Mouse (Mus musculus): ENCODE results near the gene Swap70. TPM values are rescaled to one million over a fixed set of nuclear protein-coding genes. Genes with fewer than 3 reads are reported as not detected.

The Swap70 gene
- polyA plus RNA-seq, 1 experiment from 2014 or later: 17.4 TPM

DNA sequence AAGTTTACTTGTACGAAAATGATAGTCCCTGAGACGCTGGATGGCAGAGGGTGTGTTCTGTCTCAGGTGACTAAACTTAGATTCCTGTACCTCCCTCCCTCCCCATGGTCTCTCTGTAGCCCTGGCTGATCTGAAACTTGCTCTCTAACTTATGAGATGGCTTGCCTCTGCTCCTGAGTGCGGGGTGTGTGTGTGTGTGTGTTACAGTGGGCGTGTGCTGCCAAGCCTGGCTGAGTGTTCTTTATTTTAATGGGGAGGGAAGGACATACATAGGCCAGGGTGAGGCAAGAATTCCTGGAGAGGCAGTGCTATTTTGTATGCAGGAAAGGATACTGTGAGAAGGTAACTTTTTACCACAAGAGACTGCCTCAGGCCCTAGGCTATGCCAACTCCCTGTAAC is 95.9 kb downstream of the Swap70 start:
- Histone ChIP-seq H3K4me1 (no peaks in the 10 kb centered on the region), H3K36me3 (peaks cover 17% of the 10 kb centered on the region), H3K9me3 (replicated peaks) (no peaks in the 10 kb centered on the region), H3K27me3 (replicated peaks) (no peaks in the 10 kb centered on the region), H3K4me3 (no peak overlapping the region), H3K4me2 (no peak overlapping the region), H3K9ac (no peak overlapping the region), H3K27ac (no peak overlapping the region)
- no peak for ATAC-seq
- WGBS (ENCODE audit: insufficient replicate concordance): 69% methylated on average over 4 of the region's 4 CpGs

DNA sequence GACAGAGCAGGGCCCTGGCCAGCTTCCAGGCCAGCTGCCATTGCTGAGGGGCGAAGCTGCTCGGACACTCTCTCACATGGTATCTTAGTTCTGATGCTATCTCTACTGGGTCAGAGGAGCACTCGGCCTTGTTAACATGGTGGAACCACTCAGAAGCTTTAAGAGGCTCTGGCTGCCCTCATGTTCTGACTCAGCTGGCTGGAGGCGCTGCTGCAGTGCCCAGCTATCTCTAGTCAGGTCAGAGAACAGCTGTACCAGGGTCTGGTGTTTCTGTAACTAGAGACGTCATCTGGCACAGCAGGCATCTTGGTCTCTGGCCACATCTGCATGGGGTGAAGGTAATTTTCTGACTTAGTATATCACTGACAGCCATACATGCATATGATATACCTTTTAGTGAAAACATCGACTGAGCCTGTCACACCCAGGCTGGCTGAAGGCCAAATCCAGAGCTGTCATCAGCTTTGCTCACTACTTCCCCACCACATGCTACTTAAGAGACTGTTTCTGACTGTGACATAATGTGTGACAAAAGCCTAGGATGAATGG is 97.5 kb downstream of the Swap70 start:
- ATAC-seq: no peak
- H3K4me1 ChIP-seq: no peaks in the 10 kb centered on the region
- no peak overlapping the region for H3K4me3 ChIP-seq
- H3K4me2 ChIP-seq: no peak overlapping the region
- peaks cover 19% of the 10 kb centered on the region for H3K36me3 ChIP-seq
- H3K9me3 ChIP-seq (replicated peaks): no peaks in the 10 kb centered on the region
- H3K27ac ChIP-seq: no peak overlapping the region
- H3K27me3 ChIP-seq (replicated peaks): no peaks in the 10 kb centered on the region
- WGBS (ENCODE audit: insufficient replicate concordance): 56% methylated on average over 6 of the region's 6 CpGs
- H3K9ac ChIP-seq: no peak overlapping the region

DNA sequence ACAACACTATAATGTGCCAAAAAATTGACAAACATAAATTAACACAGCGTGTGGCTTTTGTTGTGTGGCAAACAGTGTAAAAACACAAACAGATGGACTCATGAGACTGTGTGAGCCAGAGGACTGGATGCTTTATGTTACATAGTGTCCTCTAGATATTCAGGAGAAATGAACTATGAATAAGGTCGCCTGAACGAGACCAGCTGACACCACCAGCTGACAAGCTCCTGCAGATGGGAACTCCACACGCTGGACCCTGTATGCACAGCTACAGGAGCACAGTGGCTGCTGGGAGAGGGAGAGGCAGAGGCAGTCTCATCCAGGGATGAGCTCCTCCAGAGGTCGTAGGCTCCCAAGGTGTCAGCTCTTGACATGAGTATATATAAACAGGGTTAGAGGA is 99.6 kb downstream of the Swap70 start:
- no peak for ATAC-seq
- no peaks in the 10 kb centered on the region for H3K27me3 ChIP-seq (replicated peaks)
- WGBS (ENCODE audit: insufficient replicate concordance): 68% methylated on average over 5 of the region's 5 CpGs

DNA sequence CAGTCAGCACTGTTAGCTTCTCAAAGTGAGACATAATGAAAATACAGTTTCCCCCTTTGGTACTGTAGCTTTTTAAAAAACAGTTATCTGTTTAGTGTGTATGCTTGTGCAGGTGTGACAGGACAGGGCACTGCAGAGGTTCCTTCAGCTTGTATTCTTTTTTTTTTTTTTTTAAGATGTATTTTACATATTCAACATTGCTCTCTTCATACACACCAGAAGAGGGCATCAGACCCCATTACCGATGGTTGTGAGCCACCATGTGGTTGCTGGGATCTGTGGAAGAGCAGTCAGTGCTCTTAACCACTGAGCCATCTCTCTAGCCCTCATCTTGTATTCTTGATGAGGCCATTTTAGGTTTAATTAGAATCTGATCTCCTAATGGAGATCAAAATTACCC is 103.3 kb downstream of the Swap70 start:
- WGBS (ENCODE audit: insufficient replicate concordance): 64% methylated on average over 1 of the region's 1 CpGs
- no peak for ATAC-seq
- H3K4me3 ChIP-seq: no peak overlapping the region
- no peaks in the 10 kb centered on the region for H3K9me3 ChIP-seq (replicated peaks)
- no peak overlapping the region for H3K9ac ChIP-seq
- H3K4me1 ChIP-seq: no peaks in the 10 kb centered on the region
- H3K27ac ChIP-seq: no peak overlapping the region
- no peaks in the 10 kb centered on the region for H3K27me3 ChIP-seq (replicated peaks)
- peaks cover 20% of the 10 kb centered on the region for H3K36me3 ChIP-seq
- no peak overlapping the region for H3K4me2 ChIP-seq

More for the DNA sequence above, 99.6 kb downstream of the Swap70 start:
- Histone ChIP-seq H3K4me2 (no peak overlapping the region), H3K4me3 (no peak overlapping the region), H3K36me3 (peaks cover 10% of the 10 kb centered on the region), H3K27ac (no peak overlapping the region), H3K9me3 (replicated peaks) (no peaks in the 10 kb centered on the region), H3K4me1 (no peaks in the 10 kb centered on the region), H3K9ac (no peak overlapping the region)

DNA sequence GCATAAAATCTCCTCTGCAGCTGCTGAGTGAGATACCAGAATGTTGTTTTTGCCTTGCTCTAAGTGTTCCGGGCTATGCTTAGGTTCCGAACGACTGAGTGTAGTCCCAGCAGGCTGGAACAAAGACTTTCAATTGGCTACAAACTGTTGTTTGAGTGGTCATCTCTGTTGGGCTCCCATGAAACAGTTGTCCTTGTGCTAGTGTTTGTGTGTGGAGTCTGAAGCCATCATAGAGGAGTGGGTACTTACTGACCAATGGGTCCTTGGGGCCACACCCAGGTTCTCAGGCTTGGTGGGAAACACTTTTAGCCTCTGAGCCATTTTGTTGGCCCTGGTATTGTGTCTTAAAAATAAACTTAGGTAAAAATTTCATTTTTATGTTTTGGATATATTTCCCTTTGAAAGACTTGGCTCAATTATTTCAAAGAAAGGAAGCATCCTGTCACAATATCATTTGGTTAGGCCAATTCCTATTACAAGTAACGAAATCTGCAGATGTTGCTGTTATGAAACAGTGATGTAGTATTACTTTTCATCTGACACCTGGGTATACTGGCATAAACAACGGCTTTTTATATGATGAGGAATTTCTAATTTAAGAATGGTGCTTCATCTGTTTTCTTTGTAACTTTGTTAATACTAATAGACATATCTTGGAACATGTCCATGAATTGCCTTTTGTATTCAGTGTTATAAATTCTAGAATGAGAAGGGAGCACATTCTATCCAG is 104.0 kb downstream of the Swap70 start:
- Histone ChIP-seq H3K36me3 (peaks cover 20% of the 10 kb centered on the region), H3K4me2 (no peak overlapping the region), H3K9ac (no peak overlapping the region), H3K27me3 (replicated peaks) (no peaks in the 10 kb centered on the region), H3K27ac (no peak overlapping the region), H3K4me3 (no peak overlapping the region), H3K9me3 (replicated peaks) (no peaks in the 10 kb centered on the region), H3K4me1 (no peaks in the 10 kb centered on the region)
- 72% methylated on average over 5 of the region's 5 CpGs for WGBS (ENCODE audit: insufficient replicate concordance)
- no peak for ATAC-seq

Other genes with a start within 250 kb of the Swap70 start
- 47.3 and 47.4 TPM in 2 replicates for gene Tmem41b, start 234.8 kb upstream of the Swap70 start, polyA plus RNA-seq (2016; fragmentation: Nextera tagmentation; extraction: Ambion mirVana)
- gene Ipo7, start 203.4 kb upstream of the Swap70 start, polyA plus RNA-seq (2016; fragmentation: Nextera tagmentation; extraction: Ambion mirVana): 35.8 and 35.9 TPM in 2 replicates
- 13.5 and 14.2 TPM in 2 replicates for gene Zfp143, start 160.5 kb upstream of the Swap70 start, polyA plus RNA-seq (2016; fragmentation: Nextera tagmentation; extraction: Ambion mirVana)
- gene Wee1, start 99.7 kb upstream of the Swap70 start, polyA plus RNA-seq (2016; fragmentation: Nextera tagmentation; extraction: Ambion mirVana): 23.6 and 24.9 TPM in 2 replicates